Mouse (Mus musculus): Measurements from ENCODE around the gene Fnbp1l. TPM values are rescaled to one million over a fixed set of nuclear protein-coding genes. Genes with fewer than 3 reads are reported as not detected.

Fnbp1l gene
- polyA plus RNA-seq, 1 experiment from 2014 or later, result 19.8 TPM

DNA sequence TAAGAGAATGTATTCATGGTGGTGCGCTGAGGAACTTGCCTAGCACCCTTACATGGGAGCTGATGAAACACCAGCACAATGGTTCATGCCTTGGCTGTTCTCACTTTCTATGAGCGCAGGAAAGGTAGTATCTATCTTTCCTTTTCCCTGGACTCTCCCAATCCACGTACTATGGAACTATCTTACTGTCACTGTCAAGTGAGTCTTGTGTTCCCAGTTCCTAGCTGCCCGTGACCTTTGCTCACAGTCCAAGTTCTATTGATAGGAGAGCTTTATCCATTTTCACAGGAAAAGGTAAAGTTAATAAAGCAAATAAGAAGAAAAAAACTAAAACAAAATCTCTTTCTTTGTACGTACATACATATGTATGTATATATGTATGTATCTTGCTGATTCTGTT is 28.7 kb downstream of the Fnbp1l start:
- H3K9me3 ChIP-seq (ENCODE audit: control insufficient read depth), result no peaks in the 10 kb centered on the region
- H3K27me3 ChIP-seq (replicated peaks; ENCODE audit: control insufficient read depth, insufficient read depth, low read length), result no peaks in the 10 kb centered on the region
- peaks cover 13% of the 10 kb centered on the region; the same call in 1 of the 2 replicates for H3K4me1 ChIP-seq (replicated peaks; ENCODE audit: control insufficient read depth, insufficient read depth, low read length)
- ATAC-seq, result peak; percentile 76
- no peak overlapping the region for H3K4me3 ChIP-seq (ENCODE audit: low read depth, low read length)
- peak overlapping the region; percentile 28 for H3K4me2 ChIP-seq (replicated peaks; ENCODE audit: low read depth)
- peak overlapping the region; percentile 17; the same call in 1 of the 2 replicates for H3K27ac ChIP-seq (ENCODE audit: low read depth, low read length)
- H3K36me3 ChIP-seq (ENCODE audit: control insufficient read depth, insufficient read depth), result no peaks in the 10 kb centered on the region
- TF ChIP-seq CTCF (IDR thresholded peaks at IDR 0.05; ENCODE audit: low read depth), result no peak
- H3K9ac ChIP-seq (ENCODE audit: low read depth, low read length), result no peak overlapping the region
- 51% methylated on average over 5 of the region's 5 CpGs for WGBS

- H3K36me3 ChIP-seq (ENCODE audit: control insufficient read depth, insufficient read depth), result no peaks in the 10 kb centered on the region
- ATAC-seq, result no peak
- peak overlapping the region; percentile 17; the same call in 1 of the 2 replicates for H3K27ac ChIP-seq (ENCODE audit: low read depth, low read length)
These were observed 29.2 kb downstream of the Fnbp1l start for GRCm38 (mm10) chr3:122590346-122590745.

GRCm38 (mm10) chr3:122586918-122587641 is 32.4 kb downstream of the Fnbp1l start:
- H3K27me3 ChIP-seq (replicated peaks; ENCODE audit: control insufficient read depth, insufficient read depth, low read length), result no peaks in the 10 kb centered on the region
- H3K4me1 ChIP-seq (replicated peaks; ENCODE audit: control insufficient read depth, insufficient read depth, low read length), result 0 out of 2 replicates have a peak, but pooled peaks cover 4% of the 10 kb centered on the region
- WGBS, result 82% methylated on average over 3 of the region's 3 CpGs
- H3K9ac ChIP-seq (ENCODE audit: low read depth, low read length), result no peak overlapping the region
- H3K9me3 ChIP-seq (ENCODE audit: control insufficient read depth), result no peaks in the 10 kb centered on the region
- no peak for TF ChIP-seq CTCF (IDR thresholded peaks at IDR 0.05; ENCODE audit: low read depth)
- H3K4me2 ChIP-seq (replicated peaks; ENCODE audit: low read depth), result no peak overlapping the region
- ATAC-seq, result no peak
- no peak overlapping the region for H3K27ac ChIP-seq (ENCODE audit: low read depth, low read length)
- H3K4me3 ChIP-seq (ENCODE audit: low read depth, low read length), result no peak overlapping the region
- no peaks in the 10 kb centered on the region for H3K36me3 ChIP-seq (ENCODE audit: control insufficient read depth, insufficient read depth)

More at GRCm38 (mm10) chr3:122590346-122590745, 29.2 kb downstream of the Fnbp1l start:
- Histone ChIP-seq H3K4me2 (replicated peaks; ENCODE audit: low read depth) (peak overlapping the region; percentile 28), H3K27me3 (replicated peaks; ENCODE audit: control insufficient read depth, insufficient read depth, low read length) (no peaks in the 10 kb centered on the region), H3K4me3 (ENCODE audit: low read depth, low read length) (no peak overlapping the region), H3K4me1 (replicated peaks; ENCODE audit: control insufficient read depth, insufficient read depth, low read length) (peaks cover 13% of the 10 kb centered on the region; the same call in 1 of the 2 replicates), H3K9me3 (ENCODE audit: control insufficient read depth) (no peaks in the 10 kb centered on the region), H3K9ac (ENCODE audit: low read depth, low read length) (no peak overlapping the region)
- WGBS, result 43% methylated on average over 4 of the region's 4 CpGs
- TF ChIP-seq CTCF (IDR thresholded peaks at IDR 0.05; ENCODE audit: low read depth), result no peak

DNA sequence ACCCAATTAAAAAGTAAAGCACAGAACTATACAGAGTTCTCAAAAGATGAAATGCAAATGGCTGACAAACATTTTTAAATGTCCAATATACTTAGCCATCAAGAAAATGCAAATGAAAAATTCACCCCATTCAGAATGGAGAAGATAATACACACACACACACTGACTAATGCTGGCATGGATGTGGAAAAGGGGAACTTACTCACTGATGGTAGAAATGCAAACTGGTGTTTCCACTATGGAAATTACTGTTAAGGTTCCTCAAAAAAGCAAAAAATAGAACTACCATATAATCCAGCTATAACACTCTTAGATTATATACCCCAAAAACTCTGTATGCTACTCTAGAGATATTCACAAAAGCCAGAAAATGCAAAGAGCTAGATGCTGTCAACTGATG is 42.2 kb downstream of the Fnbp1l start:
- no peak for TF ChIP-seq CTCF (IDR thresholded peaks at IDR 0.05; ENCODE audit: low read depth)
- Histone ChIP-seq H3K27me3 (replicated peaks; ENCODE audit: control insufficient read depth, insufficient read depth, low read length) (no peaks in the 10 kb centered on the region), H3K36me3 (ENCODE audit: control insufficient read depth, insufficient read depth) (no peaks in the 10 kb centered on the region), H3K4me3 (ENCODE audit: low read depth, low read length) (no peak overlapping the region), H3K9ac (ENCODE audit: low read depth, low read length) (no peak overlapping the region), H3K4me2 (replicated peaks; ENCODE audit: low read depth) (no peak overlapping the region), H3K9me3 (ENCODE audit: control insufficient read depth) (no peaks in the 10 kb centered on the region), H3K4me1 (replicated peaks; ENCODE audit: control insufficient read depth, insufficient read depth, low read length) (0 out of 2 replicates have a peak, but pooled peaks cover 3% of the 10 kb centered on the region), H3K27ac (ENCODE audit: low read depth, low read length) (no peak overlapping the region)
- no peak for ATAC-seq

- Histone ChIP-seq H3K4me1 (replicated peaks; ENCODE audit: control insufficient read depth, insufficient read depth, low read length) (0 out of 2 replicates have a peak, but pooled peaks cover 3% of the 10 kb centered on the region), H3K27ac (ENCODE audit: low read depth, low read length) (no peak overlapping the region), H3K27me3 (replicated peaks; ENCODE audit: control insufficient read depth, insufficient read depth, low read length) (no peaks in the 10 kb centered on the region), H3K9me3 (ENCODE audit: control insufficient read depth) (no peaks in the 10 kb centered on the region), H3K4me3 (ENCODE audit: low read depth, low read length) (no peak overlapping the region), H3K36me3 (ENCODE audit: control insufficient read depth, insufficient read depth) (no peaks in the 10 kb centered on the region), H3K4me2 (replicated peaks; ENCODE audit: low read depth) (no peak overlapping the region), H3K9ac (ENCODE audit: low read depth, low read length) (no peak overlapping the region)
- ATAC-seq, result no peak
- TF ChIP-seq CTCF (IDR thresholded peaks at IDR 0.05; ENCODE audit: low read depth), result no peak
- WGBS, result 88% methylated on average over 1 of the region's 1 CpGs
These were observed 44.6 kb downstream of the Fnbp1l start for GRCm38 (mm10) chr3:122574921-122575320.

DNA sequence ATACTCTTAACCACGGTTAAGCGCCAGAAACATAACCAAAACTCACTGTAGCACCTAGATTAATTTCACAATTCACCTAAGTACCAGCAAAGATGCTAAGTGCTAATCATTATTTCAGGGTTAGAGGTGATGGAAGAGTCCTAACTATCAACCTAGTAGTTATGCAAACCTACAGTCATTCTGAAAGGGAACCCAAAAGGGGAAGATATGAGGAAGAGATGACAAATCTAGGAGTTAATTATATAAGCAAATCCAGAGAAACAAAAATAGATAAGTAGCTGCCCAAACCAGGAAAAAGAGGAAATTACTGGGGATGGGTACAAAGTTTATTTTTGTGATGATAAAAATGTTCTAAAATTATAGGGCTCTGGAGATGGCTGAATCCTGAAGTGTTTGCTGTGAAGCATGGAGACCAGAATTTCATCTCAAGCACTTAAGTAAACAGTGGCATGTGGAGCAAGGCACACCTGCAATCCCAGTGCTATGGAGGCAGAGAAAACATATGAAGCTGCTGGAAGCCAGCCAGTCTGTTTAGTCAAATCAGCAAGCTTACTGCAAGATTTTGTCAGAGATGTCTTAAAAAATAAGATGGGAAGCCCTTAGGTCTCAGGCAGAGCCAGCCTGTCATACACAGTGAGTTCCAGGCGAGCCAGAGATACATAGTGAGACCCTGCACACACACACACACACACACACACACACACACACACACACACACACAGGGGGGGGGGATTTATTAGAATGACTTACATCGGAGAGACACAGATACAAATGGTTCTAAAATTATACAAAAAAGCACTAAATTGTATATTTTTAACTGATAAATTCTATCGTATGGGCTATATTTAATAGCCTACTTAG is 45.9 kb downstream of the Fnbp1l start:
- no peak overlapping the region for H3K4me2 ChIP-seq (replicated peaks; ENCODE audit: low read depth)
- H3K9ac ChIP-seq (ENCODE audit: low read depth, low read length), result no peak overlapping the region
- 0 out of 2 replicates have a peak, but pooled peaks cover 3% of the 10 kb centered on the region for H3K4me1 ChIP-seq (replicated peaks; ENCODE audit: control insufficient read depth, insufficient read depth, low read length)
- H3K4me3 ChIP-seq (ENCODE audit: low read depth, low read length), result no peak overlapping the region
- no peaks in the 10 kb centered on the region for H3K9me3 ChIP-seq (ENCODE audit: control insufficient read depth)
- no peaks in the 10 kb centered on the region for H3K27me3 ChIP-seq (replicated peaks; ENCODE audit: control insufficient read depth, insufficient read depth, low read length)
- no peaks in the 10 kb centered on the region for H3K36me3 ChIP-seq (ENCODE audit: control insufficient read depth, insufficient read depth)
- no peak overlapping the region for H3K27ac ChIP-seq (ENCODE audit: low read depth, low read length)
- no peak for TF ChIP-seq CTCF (IDR thresholded peaks at IDR 0.05; ENCODE audit: low read depth)
- 91% methylated on average over 5 of the region's 5 CpGs for WGBS
- no peak for ATAC-seq

All from intestine, postnatal 0 days (tissue).